Mouse (Mus musculus): ENCODE measurements around the gene Chrm1. TPM values are rescaled to one million over a fixed set of nuclear protein-coding genes. Genes with fewer than 3 reads are reported as not detected.
"Not testable (repeated sequence)": the region's sequence is repeated elsewhere in the genome, so short reads cannot be mapped to it uniquely, and the experiment has no call there.

Chrm1 gene
- polyA plus RNA-seq, 1 experiment = not detected

- peaks cover 38% of the 10 kb centered on the region for H3K36me3 ChIP-seq (ENCODE audit: control insufficient read depth, insufficient read depth)
- no peaks in the 10 kb centered on the region for H3K27me3 ChIP-seq (ENCODE audit: control insufficient read depth, insufficient read depth, insufficient read length)
- peaks cover 53% of the 10 kb centered on the region for H3K79me3 ChIP-seq (ENCODE audit: low read depth)
- H3K4me3 ChIP-seq (ENCODE audit: insufficient read depth, poor library complexity, severe bottlenecking) = peak overlapping the region; percentile 93
- TF ChIP-seq MAX (IDR thresholded peaks at IDR 0.05) (no peak), USF1 (IDR thresholded peaks at IDR 0.05; ENCODE audit: low read depth) (no peak), CTCF (IDR thresholded peaks at IDR 0.05; ENCODE audit: control insufficient read depth, insufficient read depth, insufficient read length) (no peak), MYOG (IDR thresholded peaks at IDR 0.05; ENCODE audit: control insufficient read depth, extremely low read depth, insufficient read length) (no peak), MYOD1 (IDR thresholded peaks at IDR 0.05; ENCODE audit: control insufficient read depth, insufficient read length, low read depth) (no peak)
- H3K79me2 ChIP-seq (ENCODE audit: control insufficient read depth, insufficient read depth) = peaks cover 70% of the 10 kb centered on the region
- H3ac ChIP-seq (ENCODE audit: control insufficient read depth, insufficient read length, low read depth) = peak overlapping the region; percentile 94
Observed at GRCm38 (mm10) chr19:8724392-8724791, 60.8 kb downstream of the Chrm1 start.

GRCm38 (mm10) chr19:8725081-8725613, 61.6 kb downstream of the Chrm1 start:
- Histone ChIP-seq H3K27me3 (ENCODE audit: control insufficient read depth, insufficient read depth, insufficient read length) (no peaks in the 10 kb centered on the region), H3K79me2 (ENCODE audit: control insufficient read depth, insufficient read depth) (peaks cover 64% of the 10 kb centered on the region), H3K4me3 (ENCODE audit: insufficient read depth, poor library complexity, severe bottlenecking) (peak overlapping the region; percentile 93), H3K79me3 (ENCODE audit: low read depth) (peaks cover 51% of the 10 kb centered on the region), H3K36me3 (ENCODE audit: control insufficient read depth, insufficient read depth) (peaks cover 33% of the 10 kb centered on the region), H3ac (ENCODE audit: control insufficient read depth, insufficient read length, low read depth) (peak overlapping the region; percentile 94)
- TF ChIP-seq USF1 (IDR thresholded peaks at IDR 0.05; ENCODE audit: low read depth) (no peak), CEBPB (IDR thresholded peaks at IDR 0.05; ENCODE audit: low read depth) (no peak), MYOG (IDR thresholded peaks at IDR 0.05; ENCODE audit: control insufficient read depth, extremely low read depth, insufficient read length) (no peak), MAX (IDR thresholded peaks at IDR 0.05) (no peak), CTCF (IDR thresholded peaks at IDR 0.05; ENCODE audit: control insufficient read depth, insufficient read depth, insufficient read length) (no peak), MYOD1 (IDR thresholded peaks at IDR 0.05; ENCODE audit: control insufficient read depth, insufficient read length, low read depth) (no peak)

- Histone ChIP-seq H3K4me3 (ENCODE audit: insufficient read depth, poor library complexity, severe bottlenecking) (no peak overlapping the region), H3ac (ENCODE audit: control insufficient read depth, insufficient read length, low read depth) (no peak overlapping the region), H3K36me3 (ENCODE audit: control insufficient read depth, insufficient read depth) (peaks cover 32% of the 10 kb centered on the region), H3K79me3 (ENCODE audit: low read depth) (peaks cover 35% of the 10 kb centered on the region), H3K27me3 (ENCODE audit: control insufficient read depth, insufficient read depth, insufficient read length) (no peaks in the 10 kb centered on the region), H3K79me2 (ENCODE audit: control insufficient read depth, insufficient read depth) (peaks cover 48% of the 10 kb centered on the region)
- TF ChIP-seq MAX (IDR thresholded peaks at IDR 0.05) (peak; percentile 3), MYOG (IDR thresholded peaks at IDR 0.05; ENCODE audit: control insufficient read depth, extremely low read depth, insufficient read length) (no peak)
Observed at GRCm38 (mm10) chr19:8726609-8727390, 63.2 kb downstream of the Chrm1 start.

GRCm38 (mm10) chr19:8727495-8728114, 64.0 kb downstream of the Chrm1 start:
- H3K79me3 ChIP-seq (ENCODE audit: low read depth) = peaks cover 27% of the 10 kb centered on the region
- no peak for TF ChIP-seq USF1 (IDR thresholded peaks at IDR 0.05; ENCODE audit: low read depth)
- no peak for TF ChIP-seq FOSL1 (IDR thresholded peaks at IDR 0.05; ENCODE audit: insufficient read depth, low read length, poor library complexity, severe bottlenecking)
- TF ChIP-seq MYOG (IDR thresholded peaks at IDR 0.05; ENCODE audit: control insufficient read depth, extremely low read depth, insufficient read length) = no peak
- TF ChIP-seq MAX (IDR thresholded peaks at IDR 0.05) = peak; percentile 6
- H3K36me3 ChIP-seq (ENCODE audit: control insufficient read depth, insufficient read depth) = peaks cover 32% of the 10 kb centered on the region
- H3K4me3 ChIP-seq (ENCODE audit: insufficient read depth, poor library complexity, severe bottlenecking) = no peak overlapping the region
- H3ac ChIP-seq (ENCODE audit: control insufficient read depth, insufficient read length, low read depth) = no peak overlapping the region
- H3K27me3 ChIP-seq (ENCODE audit: control insufficient read depth, insufficient read depth, insufficient read length) = no peaks in the 10 kb centered on the region
- peaks cover 39% of the 10 kb centered on the region for H3K79me2 ChIP-seq (ENCODE audit: control insufficient read depth, insufficient read depth)

- peaks cover 32% of the 10 kb centered on the region for H3K36me3 ChIP-seq (ENCODE audit: control insufficient read depth, insufficient read depth)
- not testable (repeated sequence) for H3ac ChIP-seq (ENCODE audit: control insufficient read depth, insufficient read length, low read depth); H3K4me3 ChIP-seq (ENCODE audit: insufficient read depth, poor library complexity, severe bottlenecking); H3K27me3 ChIP-seq (ENCODE audit: control insufficient read depth, insufficient read depth, insufficient read length)
- H3K79me2 ChIP-seq (ENCODE audit: control insufficient read depth, insufficient read depth) = peaks cover 34% of the 10 kb centered on the region
- H3K79me3 ChIP-seq (ENCODE audit: low read depth) = peaks cover 24% of the 10 kb centered on the region
Observed at GRCm38 (mm10) chr19:8728335-8729099, 64.9 kb downstream of the Chrm1 start.

Other genes with a start within 250 kb of the Chrm1 start
- gene Slc22a8, start 72.5 kb upstream of the Chrm1 start, polyA plus RNA-seq (2012; fragmentation: generic; extraction: Trizol) = not detected
- not detected for gene Slc22a6, start 45.8 kb upstream of the Chrm1 start, polyA plus RNA-seq (2012; fragmentation: generic; extraction: Trizol)
- gene Slc3a2, start 59.6 kb downstream of the Chrm1 start, polyA plus RNA-seq (2012; fragmentation: generic; extraction: Trizol) = 207 TPM
- gene Wdr74, start 72.0 kb downstream of the Chrm1 start, polyA plus RNA-seq (2012; fragmentation: generic; extraction: Trizol) = 116 TPM
- gene 1700092M07Rik, start 76.9 kb downstream of the Chrm1 start, polyA plus RNA-seq (2012; fragmentation: generic; extraction: Trizol) = 1.7 TPM
- gene Stx5a, start 77.6 kb downstream of the Chrm1 start, polyA plus RNA-seq (2012; fragmentation: generic; extraction: Trizol) = 32.9 TPM
- gene Nxf1, start 93.3 kb downstream of the Chrm1 start, polyA plus RNA-seq (2012; fragmentation: generic; extraction: Trizol) = 78.5 TPM
- 58.2 TPM for gene Tmem223, start 107.2 kb downstream of the Chrm1 start, polyA plus RNA-seq (2012; fragmentation: generic; extraction: Trizol)
- 28.7 TPM for gene Tmem179b, start 110.7 kb downstream of the Chrm1 start, polyA plus RNA-seq (2012; fragmentation: generic; extraction: Trizol)
- gene Taf6l, start 122.6 kb downstream of the Chrm1 start, polyA plus RNA-seq (2012; fragmentation: generic; extraction: Trizol) = 28.5 TPM
- gene Polr2g, start 134.8 kb downstream of the Chrm1 start, polyA plus RNA-seq (2012; fragmentation: generic; extraction: Trizol) = 178 TPM
- 3.6 TPM for gene Zbtb3, start 138.8 kb downstream of the Chrm1 start, polyA plus RNA-seq (2012; fragmentation: generic; extraction: Trizol)
- gene Ttc9c, start 155.5 kb downstream of the Chrm1 start, polyA plus RNA-seq (2012; fragmentation: generic; extraction: Trizol) = 17.7 TPM
- 45.5 TPM for gene Hnrnpul2, start 156.2 kb downstream of the Chrm1 start, polyA plus RNA-seq (2012; fragmentation: generic; extraction: Trizol)
- gene AC129217.1, start 166.0 kb downstream of the Chrm1 start, polyA plus RNA-seq (2012; fragmentation: generic; extraction: Trizol) = 0.54 TPM
- 5.4 TPM for gene Bscl2, start 173.7 kb downstream of the Chrm1 start, polyA plus RNA-seq (2012; fragmentation: generic; extraction: Trizol)
- 0.20 TPM for gene Gng3, start 175.4 kb downstream of the Chrm1 start, polyA plus RNA-seq (2012; fragmentation: generic; extraction: Trizol)
- gene Lrrn4cl, start 187.0 kb downstream of the Chrm1 start, polyA plus RNA-seq (2012; fragmentation: generic; extraction: Trizol) = 0.25 TPM
- 169 TPM for gene Ubxn1, start 207.7 kb downstream of the Chrm1 start, polyA plus RNA-seq (2012; fragmentation: generic; extraction: Trizol)
- gene Uqcc3, start 217.1 kb downstream of the Chrm1 start, polyA plus RNA-seq (2012; fragmentation: generic; extraction: Trizol) = 34.4 TPM
- gene Lbhd1, start 219.9 kb downstream of the Chrm1 start, polyA plus RNA-seq (2012; fragmentation: generic; extraction: Trizol) = 8.6 TPM
- gene Gm49403, start 220.1 kb downstream of the Chrm1 start, polyA plus RNA-seq (2012; fragmentation: generic; extraction: Trizol) = not detected
- 175 TPM for gene 1810009A15Rik, start 225.1 kb downstream of the Chrm1 start, polyA plus RNA-seq (2012; fragmentation: generic; extraction: Trizol)
- 0.61 TPM for gene Gm49416, start 225.1 kb downstream of the Chrm1 start, polyA plus RNA-seq (2012; fragmentation: generic; extraction: Trizol)
- gene Ints5, start 229.2 kb downstream of the Chrm1 start, polyA plus RNA-seq (2012; fragmentation: generic; extraction: Trizol) = 48.0 TPM
- gene Ganab, start 234.3 kb downstream of the Chrm1 start, polyA plus RNA-seq (2012; fragmentation: generic; extraction: Trizol) = 117 TPM